Mouse (Mus musculus): ENCODE measurements around the gene Apba3.
A peak's percentile ranks its signal among the peaks of the same experiment; 100 is the strongest.

Gene Apba3

DNA sequence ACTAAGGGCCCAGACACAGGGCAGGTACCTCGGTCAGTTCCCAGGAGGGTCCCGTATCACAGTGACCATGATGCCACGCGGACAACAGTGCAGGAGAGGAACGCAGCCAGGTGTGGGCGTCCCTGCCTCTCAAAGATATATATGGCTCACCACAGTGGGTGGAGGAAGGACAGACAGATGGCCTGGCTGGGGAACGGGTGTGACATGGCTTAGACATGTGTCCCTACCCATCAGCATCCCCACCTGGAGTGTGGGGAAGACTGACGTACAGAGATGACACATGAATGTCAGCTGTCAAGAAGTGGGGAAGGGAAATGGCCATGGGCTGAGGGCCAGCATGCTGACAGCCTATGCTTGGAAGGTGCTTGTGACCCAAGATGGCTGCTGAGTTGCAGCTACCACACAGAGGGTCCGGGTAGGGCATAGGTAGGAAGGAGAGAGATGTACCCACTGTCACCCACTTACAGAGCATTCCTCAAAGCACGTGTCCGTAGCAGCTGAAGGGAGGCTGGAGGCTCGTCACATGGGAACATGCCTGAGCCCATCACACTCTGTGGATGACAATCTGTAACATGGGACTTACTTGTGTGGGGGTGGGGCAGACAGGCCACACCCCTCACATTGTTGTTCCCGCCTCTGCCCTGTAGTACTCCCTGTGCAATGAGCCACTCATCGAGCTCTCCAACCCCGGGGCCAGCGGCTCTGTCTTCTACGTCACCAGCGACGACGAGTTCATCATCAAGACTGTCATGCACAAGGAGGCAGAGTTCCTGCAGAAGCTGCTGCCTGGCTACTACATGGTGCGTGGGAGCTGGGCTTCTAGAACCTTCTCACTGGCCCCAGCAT lies 40.3 kb downstream of the Apba3 start:
- DNase-seq (ENCODE audit: low spot score in 2 of 2), result no peak

DNA sequence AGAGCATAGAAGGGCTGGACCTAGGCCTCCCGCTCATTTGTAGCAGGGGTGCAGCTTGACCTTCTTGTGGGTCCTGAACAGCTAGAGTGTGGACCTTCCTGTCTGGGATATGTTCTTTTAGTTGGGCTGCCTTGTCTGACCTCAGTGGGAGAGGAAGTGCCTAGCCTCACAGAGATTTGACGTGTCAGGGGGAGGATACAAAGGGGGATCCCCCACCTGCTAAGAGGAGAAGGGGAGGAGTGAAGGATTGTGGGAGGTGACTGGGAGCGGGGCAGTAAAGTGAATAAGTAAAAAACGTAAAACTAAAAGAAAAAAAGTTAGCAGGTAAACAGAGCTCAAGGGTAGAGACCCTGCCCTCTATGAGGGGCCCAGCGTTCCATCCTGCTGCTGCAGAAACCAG lies 42.8 kb downstream of the Apba3 start:
- no peak for DNase-seq (ENCODE audit: low spot score in 2 of 2)

DNA sequence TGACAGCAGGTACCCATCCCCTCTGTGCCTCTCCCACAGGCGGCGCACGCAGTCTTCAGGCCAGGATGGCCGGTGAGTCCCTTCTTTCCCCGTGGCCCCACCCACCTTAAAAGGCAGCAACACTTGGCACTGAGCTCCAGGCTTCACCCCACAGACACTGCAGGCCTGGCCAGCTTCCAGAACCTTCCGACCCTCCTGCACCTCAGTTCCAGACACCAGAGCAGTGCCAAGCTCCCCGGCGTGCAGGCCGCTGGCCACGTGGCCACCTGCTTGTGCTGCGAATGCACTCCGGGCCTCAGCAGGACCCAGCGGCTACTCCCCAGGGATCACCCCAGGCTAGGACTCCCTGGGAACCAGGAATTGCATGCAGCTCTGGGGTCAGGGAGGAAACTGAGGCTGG lies 46.8 kb downstream of the Apba3 start:
- no peak for DNase-seq (ENCODE audit: low spot score in 2 of 2)

DNA sequence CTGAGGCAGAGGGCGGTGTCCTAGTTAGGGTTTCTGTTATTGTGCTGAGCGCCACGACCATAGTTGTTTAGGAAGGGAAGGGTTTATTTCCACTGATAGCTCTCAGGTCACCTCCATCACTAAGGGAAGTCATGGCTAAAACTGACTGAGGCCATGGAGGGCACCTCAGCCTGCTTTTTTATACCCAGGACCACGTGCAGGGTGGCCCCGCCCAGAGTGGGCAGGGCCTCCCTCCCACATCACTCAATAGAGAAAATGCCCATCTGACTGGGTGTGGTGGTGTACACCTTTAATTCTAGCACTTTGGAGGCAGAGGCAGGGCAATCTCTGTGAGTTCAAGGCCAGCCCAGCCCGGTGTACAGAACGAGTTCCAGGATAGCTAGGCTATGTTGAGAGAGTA lies 47.4 kb downstream of the Apba3 start:
- DNase-seq (ENCODE audit: low spot score in 2 of 2), result no peak

DNA sequence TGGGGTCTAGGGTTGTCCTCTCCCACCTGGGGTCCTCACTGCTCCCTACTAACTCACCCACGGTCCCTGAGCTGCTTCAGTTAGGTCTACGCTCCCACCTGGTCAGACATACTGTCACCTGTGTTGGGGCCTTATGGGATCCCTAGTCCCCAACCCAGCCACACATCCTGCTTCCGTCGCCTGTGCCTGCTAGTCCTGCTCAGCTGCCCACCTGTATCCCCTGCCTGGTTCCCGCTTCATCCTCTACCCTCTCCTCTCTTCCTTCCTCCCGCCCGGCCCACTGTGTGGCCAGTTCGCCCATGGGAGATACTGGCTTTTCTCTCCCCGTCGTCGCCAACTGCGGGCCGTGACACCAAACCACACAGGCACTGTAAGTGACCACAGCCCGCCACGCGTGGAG lies 48.8 kb downstream of the Apba3 start:
- no peak for DNase-seq (ENCODE audit: low spot score in 2 of 2)

DNA sequence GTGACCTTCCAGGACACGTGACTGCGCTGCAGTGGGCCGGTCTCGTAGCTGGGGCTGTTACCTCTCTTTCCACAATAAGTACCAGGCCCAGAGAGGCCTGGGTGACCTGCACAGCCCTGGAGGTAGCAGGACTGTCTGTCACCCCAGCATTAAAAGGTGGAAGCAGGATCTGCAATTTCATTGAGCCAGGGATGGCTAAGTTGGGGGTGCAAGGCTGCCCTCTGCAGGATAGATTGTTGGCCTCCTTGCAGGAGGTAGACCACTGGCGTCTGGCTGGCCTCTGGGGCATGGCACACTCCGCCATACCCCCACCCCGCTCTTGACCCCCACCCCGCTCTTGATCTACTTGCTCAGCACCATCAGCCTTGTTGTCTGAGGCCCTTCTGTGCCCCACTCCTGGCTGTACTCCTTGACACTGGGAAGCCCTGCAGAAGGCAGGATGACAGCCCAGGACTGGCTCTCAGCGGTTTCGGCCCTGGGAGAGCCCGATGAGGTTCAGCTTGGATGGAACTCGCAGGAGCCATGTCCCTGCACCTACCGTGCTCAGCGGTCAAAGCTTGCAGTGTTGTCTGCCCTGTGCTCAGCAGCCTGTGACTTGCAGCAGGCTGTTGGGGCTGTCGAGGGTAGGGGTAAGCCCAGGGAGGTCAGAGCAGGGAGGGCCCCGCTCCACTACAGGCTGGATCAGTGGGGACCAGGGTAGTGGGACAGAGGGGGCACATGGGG lies 49.7 kb downstream of the Apba3 start:
- no peak for DNase-seq (ENCODE audit: low spot score in 2 of 2)

DNA sequence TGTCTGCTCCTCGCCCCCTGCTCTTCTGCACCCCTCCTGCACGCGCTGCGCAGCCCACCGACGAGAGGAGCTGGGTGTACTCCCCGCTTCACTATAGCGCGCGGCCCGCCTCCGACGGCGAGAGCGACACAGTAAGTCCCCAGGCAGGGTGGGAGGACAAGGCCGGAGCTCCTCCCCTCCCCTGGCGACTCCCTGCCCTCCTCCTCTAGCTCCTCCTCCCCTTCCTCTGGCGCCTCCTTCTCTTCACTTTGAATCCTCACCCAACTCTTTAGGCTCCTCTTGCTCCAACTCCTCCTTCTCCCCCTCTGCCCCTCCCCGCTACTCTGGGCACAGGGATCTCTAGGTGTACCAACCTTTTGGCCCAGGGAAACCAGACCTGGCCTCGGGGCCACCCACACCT lies 50.5 kb downstream of the Apba3 start:
- DNase-seq (ENCODE audit: low spot score in 2 of 2), result no peak

DNA sequence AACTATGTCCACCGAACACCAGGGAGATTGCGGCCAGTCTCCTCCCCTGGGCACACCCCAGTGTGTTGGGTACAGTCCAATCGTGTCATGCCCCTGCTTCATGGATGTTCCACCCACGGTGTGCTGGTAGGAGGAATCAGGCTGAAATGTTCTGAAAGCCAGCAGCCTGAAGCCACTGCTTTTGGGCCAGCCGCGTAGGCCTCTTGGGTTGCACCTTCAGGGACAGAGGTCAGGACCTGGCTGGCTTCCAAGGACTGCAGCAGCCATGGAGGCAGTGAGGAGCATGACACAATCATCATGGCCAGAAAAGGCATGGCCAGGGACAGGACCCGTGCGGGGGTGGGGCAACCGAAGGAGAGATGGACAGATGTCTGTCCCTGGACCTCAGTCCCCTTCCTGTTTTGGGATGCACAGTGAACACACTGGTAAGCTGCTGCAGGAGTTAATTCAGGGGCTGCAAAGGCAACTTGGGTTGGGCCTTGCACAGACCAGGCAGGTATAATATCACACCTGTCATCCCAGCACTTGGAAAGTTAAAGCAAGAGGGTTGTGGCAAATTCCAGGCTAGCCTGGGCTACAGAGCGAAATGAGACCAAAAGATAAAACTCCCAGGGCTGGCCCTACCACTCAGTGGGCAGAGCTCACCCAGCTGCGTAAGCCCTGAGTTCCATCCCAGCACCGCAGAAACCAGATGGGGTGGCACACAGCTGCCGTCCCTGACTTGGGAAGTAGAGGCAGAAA lies 52.0 kb downstream of the Apba3 start:
- no peak for DNase-seq (ENCODE audit: low spot score in 2 of 2)

DNA sequence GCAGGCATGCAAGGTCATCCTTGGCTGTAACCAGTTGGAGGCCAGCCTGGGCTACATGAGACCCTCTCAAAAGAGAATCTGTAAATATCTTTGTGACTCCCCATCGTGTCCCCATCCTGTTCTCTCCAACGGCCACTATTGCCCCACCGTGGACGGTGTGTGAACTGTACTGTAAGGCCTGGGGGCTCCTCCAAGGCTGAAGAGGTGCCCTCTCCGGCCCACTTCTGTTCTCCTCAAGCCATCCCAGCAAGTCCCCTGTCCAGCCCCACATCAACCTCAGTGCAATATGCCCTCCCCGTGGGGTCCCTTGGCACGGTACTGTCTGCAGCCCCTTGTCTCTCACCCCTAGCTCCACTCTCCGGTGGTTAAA lies 52.6 kb downstream of the Apba3 start:
- DNase-seq (ENCODE audit: low spot score in 2 of 2), result no peak

DNA sequence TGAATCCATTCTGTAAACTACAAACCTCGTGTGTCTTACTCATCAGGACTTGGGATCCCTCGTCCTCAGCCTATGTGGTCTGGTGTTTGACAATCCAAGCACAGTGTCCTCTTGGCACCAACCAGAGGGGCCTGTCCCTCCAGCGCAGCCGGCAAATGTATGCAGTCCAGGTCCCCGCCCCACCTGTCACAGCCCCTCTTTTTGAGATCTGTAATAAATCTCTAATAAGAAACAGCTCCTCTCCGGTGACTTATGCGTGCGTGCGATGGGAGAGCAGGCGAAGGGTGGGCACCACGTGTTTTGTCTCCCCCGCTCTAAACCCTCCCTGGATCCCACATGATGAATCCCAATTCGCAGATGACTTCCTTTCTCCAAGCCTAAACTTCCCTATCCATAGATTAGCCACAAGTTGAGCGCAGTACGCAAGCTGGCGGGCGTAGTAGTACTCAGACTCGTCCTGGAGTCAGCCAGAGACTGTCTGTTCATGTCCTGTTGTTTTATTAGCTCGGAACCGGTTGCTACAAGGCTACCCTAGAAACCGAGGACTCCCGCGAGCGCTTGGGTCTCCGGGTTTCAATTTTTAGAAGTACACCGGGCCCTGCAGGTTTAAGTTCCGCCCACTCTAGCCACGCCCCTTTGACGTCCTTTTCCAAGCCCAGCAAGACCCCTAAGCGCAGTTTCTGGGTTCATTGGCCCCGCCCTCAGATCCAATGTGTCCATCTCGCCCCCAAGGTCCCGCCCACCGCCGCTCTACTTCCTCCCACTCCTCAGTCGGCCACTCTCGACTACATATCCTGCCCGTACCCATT lies 53.2 kb downstream of the Apba3 start:
- peak in 1 of 2 experiments; percentile 94 for DNase-seq (ENCODE audit: low spot score in 2 of 2)

DNA sequence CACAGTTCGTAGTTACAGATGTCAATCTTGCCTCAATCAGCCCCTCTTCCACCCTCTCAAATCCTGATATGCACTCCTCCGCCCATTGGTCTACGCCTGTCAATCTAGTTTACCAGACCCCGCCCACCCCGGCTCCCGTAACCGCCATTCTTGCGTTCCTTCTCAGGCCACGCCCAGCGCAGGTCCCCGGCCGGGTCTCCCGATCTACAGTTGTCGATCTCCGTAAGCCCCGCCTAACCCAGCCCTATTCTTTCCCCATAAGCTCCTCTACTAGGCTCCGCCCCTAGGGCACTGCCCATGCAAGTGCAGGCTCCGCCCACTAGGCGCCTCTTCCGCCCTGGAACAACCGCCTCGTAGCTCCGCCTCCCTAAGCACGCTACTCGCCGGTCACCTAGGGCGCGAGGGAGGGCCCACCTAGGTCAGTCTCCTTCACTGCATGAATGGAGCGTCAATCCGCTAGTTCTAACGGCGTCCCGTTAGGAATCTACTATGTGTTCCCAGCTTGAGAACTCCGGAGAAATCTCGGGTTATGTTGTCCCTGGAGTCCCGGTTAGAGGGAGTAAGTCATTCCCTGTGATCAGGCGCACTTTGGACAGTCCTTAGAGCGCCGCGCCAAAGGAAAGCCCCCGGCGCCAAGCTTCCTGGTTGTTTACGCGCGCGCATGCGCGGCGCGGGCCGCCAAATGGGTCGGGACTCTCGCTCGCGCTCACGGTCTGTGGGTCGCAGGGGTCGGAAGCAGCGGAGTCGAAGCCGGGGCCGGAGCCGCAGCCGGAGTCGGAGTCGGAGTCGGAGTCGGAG lies 54.0 kb downstream of the Apba3 start, which contains the start of gene Cactin:
Gene Cactin (plus strand): TSS at position 554 of the 798 bp plus-strand sequence.
- DNase-seq (ENCODE audit: low spot score in 2 of 2), result peak; percentile 98 to 99

DNA sequence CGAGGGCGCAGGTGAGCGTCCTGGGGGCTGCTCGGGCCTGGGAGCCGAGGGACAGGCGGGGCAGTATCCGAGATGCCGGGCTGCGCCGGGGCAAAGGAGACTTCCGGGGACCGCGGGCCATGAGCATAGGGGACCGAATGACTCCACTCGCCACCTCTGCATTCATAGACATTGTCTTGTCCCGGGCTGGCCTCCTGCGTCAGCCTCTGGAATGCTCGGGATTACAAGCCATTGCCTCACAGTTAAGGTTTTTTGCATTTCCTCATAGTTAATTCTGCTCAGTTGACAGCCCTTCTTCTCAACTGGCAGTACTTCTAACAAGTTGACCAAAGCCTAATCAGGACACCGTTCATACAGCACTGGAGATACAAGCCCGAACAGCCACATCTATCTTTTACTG lies 54.7 kb downstream of the Apba3 start:
- DNase-seq (ENCODE audit: low spot score in 2 of 2), result no peak

DNA sequence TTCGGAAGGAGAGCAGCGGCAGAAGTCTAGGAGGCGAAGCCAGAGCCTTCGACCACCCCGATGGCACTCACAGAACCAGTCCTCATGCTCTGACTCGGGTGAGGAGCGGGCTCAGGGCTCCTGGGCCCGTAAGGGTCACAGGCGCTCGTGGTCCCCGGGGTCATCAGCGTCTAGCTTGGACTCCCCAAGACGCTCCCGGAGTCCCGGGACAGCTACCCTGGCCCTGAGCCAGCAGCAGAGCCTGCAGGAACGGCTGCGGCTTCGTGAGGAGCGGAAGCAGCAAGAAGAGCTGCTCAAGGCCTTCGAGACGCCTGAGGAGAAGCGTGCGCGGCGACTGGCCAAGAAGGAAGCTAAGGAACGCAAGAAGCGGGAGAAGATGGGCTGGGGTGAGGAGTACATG lies 55.7 kb downstream of the Apba3 start:
- DNase-seq (ENCODE audit: low spot score in 2 of 2), result no peak
